Mouse (Mus musculus): Measurements from ENCODE around the gene Cox6a2. TPM values are rescaled to one million over a fixed set of nuclear protein-coding genes. Genes with fewer than 3 reads are reported as not detected.
"Not testable (repeated sequence)": the region's sequence is repeated elsewhere in the genome, so short reads cannot be mapped to it uniquely, and the experiment has no call there.

Cox6a2 gene
- polyA plus RNA-seq, 1 experiment from 2014 or later = 2.2 TPM

DNA sequence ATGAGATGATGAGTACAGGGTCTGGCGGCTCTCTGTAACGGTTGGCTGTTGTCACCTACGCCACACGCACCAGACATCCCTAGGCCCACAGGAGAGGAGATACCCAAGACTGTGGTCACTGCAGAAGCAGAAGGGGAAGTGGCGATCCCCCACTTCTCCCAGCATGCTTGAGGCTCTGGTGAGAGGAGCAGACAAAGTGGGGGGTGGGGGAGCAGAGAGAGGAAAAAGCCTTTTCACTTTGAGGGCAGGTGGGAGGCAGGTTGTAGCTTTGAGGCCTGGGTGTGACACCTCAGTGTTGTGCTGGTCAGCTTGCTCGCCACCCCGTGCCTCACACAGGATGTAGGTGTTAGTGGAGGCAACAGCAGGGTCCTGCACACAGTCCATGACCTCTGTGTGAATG is 26.1 kb downstream of the Cox6a2 start:
- 81% methylated on average over 7 of the region's 7 CpGs for WGBS
- no peak overlapping the region for H3K27ac ChIP-seq (replicated peaks; ENCODE audit: low read depth, low read length)
- no peaks in the 10 kb centered on the region for H3K36me3 ChIP-seq (replicated peaks; ENCODE audit: control insufficient read depth, insufficient read depth, low read depth, low read length)
- ATAC-seq (replicated peaks; ENCODE audit: insufficient number of reproducible peaks, low FRiP score, low TSS enrichment, low read depth) (no peak), DNase-seq (ENCODE audit: low spot score) (no peak)
- no peak overlapping the region for H3K9ac ChIP-seq (replicated peaks; ENCODE audit: low read length)
- H3K4me2 ChIP-seq (ENCODE audit: low read depth, low read length) = no peak overlapping the region
- H3K27me3 ChIP-seq (ENCODE audit: control insufficient read depth, insufficient read depth, low read length) = no peaks in the 10 kb centered on the region
- no peaks in the 10 kb centered on the region for H3K4me1 ChIP-seq (ENCODE audit: control insufficient read depth, insufficient read depth, low read length)
- H3K9me3 ChIP-seq (replicated peaks; ENCODE audit: control insufficient read depth, low read length) = no peaks in the 10 kb centered on the region
- H3K4me3 ChIP-seq (ENCODE audit: low read depth, low read length) = no peak overlapping the region

GRCm38 (mm10) chr7:128178385-128178784 is 27.8 kb downstream of the Cox6a2 start:
- H3K27me3 ChIP-seq (ENCODE audit: control insufficient read depth, insufficient read depth, low read length) = no peaks in the 10 kb centered on the region
- WGBS = 68% methylated on average over 2 of the region's 2 CpGs
- H3K4me3 ChIP-seq (ENCODE audit: low read depth, low read length) = no peak overlapping the region
- H3K9me3 ChIP-seq (replicated peaks; ENCODE audit: control insufficient read depth, low read length) = no peaks in the 10 kb centered on the region
- H3K4me2 ChIP-seq (ENCODE audit: low read depth, low read length) = no peak overlapping the region
- DNase-seq (ENCODE audit: low spot score) = no peak
- no peak overlapping the region for H3K9ac ChIP-seq (replicated peaks; ENCODE audit: low read length)
- ATAC-seq (replicated peaks; ENCODE audit: insufficient number of reproducible peaks, low FRiP score, low TSS enrichment, low read depth) = no peak
- H3K36me3 ChIP-seq (replicated peaks; ENCODE audit: control insufficient read depth, insufficient read depth, low read depth, low read length) = no peaks in the 10 kb centered on the region
- no peak overlapping the region for H3K27ac ChIP-seq (replicated peaks; ENCODE audit: low read depth, low read length)
- H3K4me1 ChIP-seq (ENCODE audit: control insufficient read depth, insufficient read depth, low read length) = no peaks in the 10 kb centered on the region

GRCm38 (mm10) chr7:128169996-128170395 is 36.2 kb downstream of the Cox6a2 start:
- Histone ChIP-seq H3K27me3 (ENCODE audit: control insufficient read depth, insufficient read depth, low read length) (no peaks in the 10 kb centered on the region), H3K9me3 (replicated peaks; ENCODE audit: control insufficient read depth, low read length) (no peaks in the 10 kb centered on the region), H3K36me3 (replicated peaks; ENCODE audit: control insufficient read depth, insufficient read depth, low read depth, low read length) (no peaks in the 10 kb centered on the region), H3K27ac (replicated peaks; ENCODE audit: low read depth, low read length) (no peak overlapping the region), H3K4me3 (ENCODE audit: low read depth, low read length) (no peak overlapping the region), H3K4me1 (ENCODE audit: control insufficient read depth, insufficient read depth, low read length) (no peaks in the 10 kb centered on the region), H3K4me2 (ENCODE audit: low read depth, low read length) (no peak overlapping the region), H3K9ac (replicated peaks; ENCODE audit: low read length) (no peak overlapping the region)
- DNase-seq (ENCODE audit: low spot score) (no peak), ATAC-seq (replicated peaks; ENCODE audit: insufficient number of reproducible peaks, low FRiP score, low TSS enrichment, low read depth) (no peak)
- 77% methylated on average over 3 of the region's 3 CpGs for WGBS

DNA sequence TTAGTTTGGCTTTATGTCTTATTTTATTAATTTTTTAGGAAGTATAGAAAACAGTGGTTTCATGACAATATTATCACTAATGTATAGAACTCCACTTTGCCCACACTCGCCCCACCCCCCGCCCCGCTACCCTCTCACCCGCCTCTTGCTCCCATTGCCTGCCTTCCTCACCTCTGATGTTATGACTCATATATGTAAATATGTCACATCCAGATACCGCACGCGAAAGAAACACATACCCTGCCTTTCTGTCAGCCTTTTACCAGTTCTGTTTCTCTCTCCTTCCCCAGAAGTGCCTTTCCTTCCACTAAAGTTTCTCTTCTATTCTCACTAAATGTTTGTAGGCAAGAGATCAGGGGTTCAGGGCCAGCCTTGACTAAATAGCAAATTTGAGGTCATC is 39.8 kb downstream of the Cox6a2 start:
- Histone ChIP-seq H3K36me3 (replicated peaks; ENCODE audit: control insufficient read depth, insufficient read depth, low read depth, low read length) (no peaks in the 10 kb centered on the region), H3K27me3 (ENCODE audit: control insufficient read depth, insufficient read depth, low read length) (no peaks in the 10 kb centered on the region), H3K4me1 (ENCODE audit: control insufficient read depth, insufficient read depth, low read length) (no peaks in the 10 kb centered on the region), H3K4me3 (ENCODE audit: low read depth, low read length) (no peak overlapping the region), H3K9ac (replicated peaks; ENCODE audit: low read length) (no peak overlapping the region), H3K4me2 (ENCODE audit: low read depth, low read length) (no peak overlapping the region), H3K9me3 (replicated peaks; ENCODE audit: control insufficient read depth, low read length) (no peaks in the 10 kb centered on the region), H3K27ac (replicated peaks; ENCODE audit: low read depth, low read length) (no peak overlapping the region)
- DNase-seq (ENCODE audit: low spot score) = no peak
- no peak for ATAC-seq (replicated peaks; ENCODE audit: insufficient number of reproducible peaks, low FRiP score, low TSS enrichment, low read depth)
- 83% methylated on average over 7 of the region's 7 CpGs for whole genome bisulfite sequencing

- Histone ChIP-seq H3K9me3 (replicated peaks; ENCODE audit: control insufficient read depth, low read length) (no peaks in the 10 kb centered on the region), H3K4me3 (ENCODE audit: low read depth, low read length) (no peak overlapping the region), H3K36me3 (replicated peaks; ENCODE audit: control insufficient read depth, insufficient read depth, low read depth, low read length) (no peaks in the 10 kb centered on the region), H3K4me2 (ENCODE audit: low read depth, low read length) (no peak overlapping the region), H3K9ac (replicated peaks; ENCODE audit: low read length) (no peak overlapping the region), H3K27me3 (ENCODE audit: control insufficient read depth, insufficient read depth, low read length) (no peaks in the 10 kb centered on the region), H3K27ac (replicated peaks; ENCODE audit: low read depth, low read length) (no peak overlapping the region), H3K4me1 (ENCODE audit: control insufficient read depth, insufficient read depth, low read length) (no peaks in the 10 kb centered on the region)
- no peak for DNase-seq (ENCODE audit: low spot score)
- ATAC-seq (replicated peaks; ENCODE audit: insufficient number of reproducible peaks, low FRiP score, low TSS enrichment, low read depth) = no peak
- 96% methylated on average over 4 of the region's 4 CpGs for WGBS
Observed at GRCm38 (mm10) chr7:128164001-128164400, 42.2 kb downstream of the Cox6a2 start.

- DNase-seq (ENCODE audit: low spot score); H3K4me2 ChIP-seq (ENCODE audit: low read depth, low read length); H3K9ac ChIP-seq (replicated peaks; ENCODE audit: low read length); H3K27me3 ChIP-seq (ENCODE audit: control insufficient read depth, insufficient read depth, low read length); H3K9me3 ChIP-seq (replicated peaks; ENCODE audit: control insufficient read depth, low read length); ATAC-seq (replicated peaks; ENCODE audit: insufficient number of reproducible peaks, low FRiP score, low TSS enrichment, low read depth); H3K27ac ChIP-seq (replicated peaks; ENCODE audit: low read depth, low read length); H3K4me3 ChIP-seq (ENCODE audit: low read depth, low read length); H3K4me1 ChIP-seq (ENCODE audit: control insufficient read depth, insufficient read depth, low read length); H3K36me3 ChIP-seq (replicated peaks; ENCODE audit: control insufficient read depth, insufficient read depth, low read depth, low read length): not testable (repeated sequence)
- WGBS = 80% methylated on average over 8 of the region's 8 CpGs
Observed at GRCm38 (mm10) chr7:128158688-128159354, 47.4 kb downstream of the Cox6a2 start.

Other genes with a start within 250 kb of the Cox6a2 start
- 52.5 and 57.7 TPM in 2 replicates for gene Fus, start 238.9 kb downstream of the Cox6a2 start, polyA plus RNA-seq (2014; fragmentation: Nextera tagmentation; extraction: Ambion mirVana)
- 7.3 TPM in 2 replicates for gene Pycard, start 212.5 kb downstream of the Cox6a2 start, polyA plus RNA-seq (2014; fragmentation: Nextera tagmentation; extraction: Ambion mirVana)
- gene Trim72, start 202.4 kb downstream of the Cox6a2 start, polyA plus RNA-seq (2014; fragmentation: Nextera tagmentation; extraction: Ambion mirVana) = 0.10 TPM in 1 of 2 replicates, not detected in the other
- gene Itgam, start 143.7 kb downstream of the Cox6a2 start, polyA plus RNA-seq (2014; fragmentation: Nextera tagmentation; extraction: Ambion mirVana) = 0.39 and 0.91 TPM in 2 replicates
- not detected in 2 replicates for gene Gm49368, start 143.7 kb downstream of the Cox6a2 start, polyA plus RNA-seq (2014; fragmentation: Nextera tagmentation; extraction: Ambion mirVana)
- 0.24 TPM in 1 of 2 replicates, not detected in the other for gene Itgax, start 76.8 kb downstream of the Cox6a2 start, polyA plus RNA-seq (2014; fragmentation: Nextera tagmentation; extraction: Ambion mirVana)
- not detected in 2 replicates for gene Itgad, start 52.0 kb downstream of the Cox6a2 start, polyA plus RNA-seq (2014; fragmentation: Nextera tagmentation; extraction: Ambion mirVana)
- gene Armc5, start 31.0 kb upstream of the Cox6a2 start, polyA plus RNA-seq (2014; fragmentation: Nextera tagmentation; extraction: Ambion mirVana) = 6.6 and 6.8 TPM in 2 replicates
- gene 9130023H24Rik, start 31.6 kb upstream of the Cox6a2 start, polyA plus RNA-seq (2014; fragmentation: Nextera tagmentation; extraction: Ambion mirVana) = 10.9 and 13.1 TPM in 2 replicates
- gene Tgfb1i1, start 40.4 kb upstream of the Cox6a2 start, polyA plus RNA-seq (2014; fragmentation: Nextera tagmentation; extraction: Ambion mirVana) = 18.5 and 26.2 TPM in 2 replicates
- 0.27 TPM in 1 of 2 replicates, not detected in the other for gene Slc5a2, start 59.3 kb upstream of the Cox6a2 start, polyA plus RNA-seq (2014; fragmentation: Nextera tagmentation; extraction: Ambion mirVana)
- 19.4 and 20.1 TPM in 2 replicates for gene BC017158, start 91.8 kb upstream of the Cox6a2 start, polyA plus RNA-seq (2014; fragmentation: Nextera tagmentation; extraction: Ambion mirVana)
- 15.0 and 16.7 TPM in 2 replicates for gene Rgs10, start 212.4 kb upstream of the Cox6a2 start, polyA plus RNA-seq (2014; fragmentation: Nextera tagmentation; extraction: Ambion mirVana)